Mouse (Mus musculus) liver, embryonic 14.5 days (tissue): ENCODE results near the gene Slc25a10.

Experiments used
- CTCF ChIP-seq: IDR thresholded peaks from 2 replicates; pipeline ENCODE4 v1.5.1; 2016; ENCODE audit warnings: antibody characterized with exemption, low read depth, control low read depth
- EP300 ChIP-seq: IDR thresholded peaks from 2 replicates; pipeline ENCODE4 v1.6.1; 2016; ENCODE audit warnings: antibody characterized with exemption, low read depth

DNA sequence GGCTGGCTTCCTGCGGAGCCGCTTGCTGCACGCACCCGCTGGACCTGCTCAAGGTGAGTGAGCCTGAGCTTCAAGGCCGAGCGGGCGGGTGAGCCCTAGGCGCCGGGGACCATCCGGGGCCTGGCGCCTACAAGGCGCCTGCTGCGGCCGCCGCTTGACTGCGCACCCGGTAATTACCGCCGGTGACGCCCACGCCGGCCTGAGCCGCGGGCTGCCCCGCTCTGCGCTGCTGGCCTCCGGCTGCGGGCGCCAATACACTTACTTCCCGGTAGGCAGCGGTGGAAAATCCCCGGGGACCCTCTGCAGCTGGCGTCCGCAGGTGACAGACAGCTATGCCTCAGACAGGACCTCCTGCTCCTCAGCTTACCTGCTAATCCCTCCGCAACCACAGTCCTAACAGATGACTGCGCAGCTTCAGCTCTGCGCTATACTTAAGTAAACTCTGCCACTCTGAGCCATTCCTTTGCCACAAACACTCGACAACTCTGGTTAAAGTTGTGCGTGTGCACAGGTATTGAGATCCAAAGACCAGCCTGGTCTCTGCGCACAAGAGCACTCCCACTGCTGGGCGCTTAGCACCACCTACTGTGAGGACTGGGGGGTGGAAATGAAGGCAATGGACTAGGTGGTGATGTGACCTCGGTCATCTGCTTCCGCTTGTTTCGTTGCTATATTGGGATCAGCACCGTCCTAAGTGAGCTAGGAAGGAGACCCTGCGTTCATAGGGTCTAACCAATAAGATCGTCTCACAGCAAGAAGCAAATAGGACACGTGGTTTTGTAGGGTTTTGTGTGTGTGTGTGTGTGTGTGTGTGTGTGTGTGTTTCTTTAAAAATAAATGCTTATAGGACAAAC lies 611 bp downstream of the Slc25a10 start:
- TF ChIP-seq CTCF, result peak; percentile 81
- TF ChIP-seq EP300, result no peak
